Mouse (Mus musculus): Measurements from ENCODE around the gene Lztr1.
A peak's percentile ranks its signal among the peaks of the same experiment; 100 is the strongest.

The Lztr1 gene

DNA sequence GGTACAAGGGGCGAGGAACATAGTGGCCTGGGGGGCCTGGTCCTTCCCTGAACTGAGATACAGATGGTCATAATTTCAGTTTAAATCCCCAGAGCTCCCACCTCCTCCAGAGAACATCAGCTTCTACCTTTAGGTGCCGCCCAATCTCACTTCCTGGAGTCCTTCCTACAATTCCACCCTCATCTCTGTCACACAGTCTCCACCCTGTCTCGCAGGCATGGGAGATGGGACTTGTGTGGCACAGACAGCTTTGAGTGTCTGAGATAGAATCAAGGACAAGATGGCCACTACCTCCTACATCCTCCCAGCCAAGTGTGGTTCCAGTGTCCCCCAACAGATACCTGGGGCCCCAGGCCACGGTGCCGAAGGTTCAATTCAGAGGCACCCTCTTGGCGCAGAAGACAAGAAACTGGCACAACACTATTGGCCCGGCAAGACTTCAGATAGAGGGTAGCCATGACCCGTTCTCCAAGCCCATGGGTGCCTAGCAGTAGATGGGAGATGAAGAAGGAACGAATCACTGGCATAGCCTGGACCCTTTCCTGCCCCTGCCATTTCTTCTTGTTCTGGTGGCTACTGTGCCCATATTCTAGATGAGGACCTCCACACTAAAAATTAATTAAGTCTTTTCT lies 51.0 kb downstream of the Lztr1 start:
- no peak for DNase-seq

DNA sequence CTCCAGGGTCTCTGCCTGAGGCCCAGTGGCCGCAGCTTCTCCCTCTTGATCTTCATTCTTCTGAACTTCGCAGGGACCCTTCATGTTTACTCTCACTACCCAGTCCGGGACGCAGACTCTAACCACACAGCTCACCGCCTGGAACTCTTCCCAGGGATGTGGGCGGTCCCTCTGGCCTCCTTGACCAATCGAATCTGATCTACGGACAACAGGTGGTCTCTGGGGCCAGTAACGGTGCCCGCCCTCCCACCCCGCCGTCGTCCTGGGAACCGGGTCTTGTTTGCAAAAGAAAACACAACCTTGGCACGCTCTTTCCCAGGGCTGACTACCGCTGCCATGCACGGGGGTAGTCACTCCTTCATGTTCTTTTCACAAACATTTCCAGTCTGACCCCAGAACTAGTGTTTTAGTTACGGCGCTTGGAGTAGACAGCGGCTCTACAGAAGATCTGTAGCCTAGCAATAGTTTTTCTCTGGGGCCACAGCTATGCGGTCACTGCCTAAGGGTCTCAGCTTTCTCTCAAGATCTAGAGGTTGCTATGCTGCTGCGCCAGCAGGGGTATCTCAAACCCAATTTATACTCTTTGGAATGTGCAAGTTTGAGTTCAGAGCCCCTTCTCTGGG lies 52.8 kb downstream of the Lztr1 start, which contains the start of gene Lrrc74b:
Gene Lrrc74b, minus strand, starts transcription at position 120 of the 623 bp plus-strand sequence.
- peak; percentile 90 for DNase-seq

DNA sequence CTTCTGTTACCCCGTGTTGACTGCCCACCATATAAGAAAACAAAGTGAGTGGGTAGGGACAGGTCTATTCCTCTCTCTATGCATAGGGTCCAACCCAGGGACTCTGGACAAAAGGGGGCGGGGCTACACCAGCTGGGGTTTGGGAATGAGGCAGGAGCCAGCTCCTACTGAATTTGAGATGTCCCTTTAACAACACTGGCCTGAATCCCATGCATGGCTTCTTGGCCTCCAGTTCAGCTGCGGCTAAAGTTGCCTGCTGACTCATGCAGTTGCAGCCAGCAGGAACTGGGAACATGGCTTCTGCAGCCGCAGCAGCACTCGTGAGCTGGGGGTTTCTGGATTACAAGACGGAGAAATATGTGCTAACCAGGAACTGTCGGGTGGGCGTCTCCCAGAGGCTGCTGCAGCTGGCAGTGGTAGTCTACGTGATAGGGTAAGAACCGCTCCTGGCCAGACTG lies 53.3 kb downstream of the Lztr1 start, which contains the start of gene P2rx6:
Gene P2rx6, plus strand, starts transcription at position 135 of the 458 bp plus-strand sequence.
- peak; percentile 70 for DNase-seq

DNA sequence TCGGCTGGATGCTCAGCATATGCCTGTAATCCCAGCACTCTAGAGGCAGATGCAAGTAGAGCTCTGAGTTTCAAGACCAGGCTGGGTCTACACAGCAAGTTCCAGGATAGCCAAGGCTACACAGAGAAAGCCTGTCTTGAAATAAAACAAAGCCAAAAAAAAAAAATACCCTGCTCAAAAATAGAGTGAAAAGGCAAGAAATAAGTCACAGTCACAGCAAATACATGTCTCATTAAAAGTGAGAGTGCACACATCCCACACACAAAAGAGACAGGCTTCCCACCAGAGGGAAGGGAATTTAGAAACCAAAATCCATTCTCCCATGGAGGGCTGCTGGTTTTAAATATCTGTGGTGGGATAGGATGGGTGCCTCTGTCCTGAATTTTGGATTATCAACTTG lies 55.1 kb downstream of the Lztr1 start:
- DNase-seq, result no peak

DNA sequence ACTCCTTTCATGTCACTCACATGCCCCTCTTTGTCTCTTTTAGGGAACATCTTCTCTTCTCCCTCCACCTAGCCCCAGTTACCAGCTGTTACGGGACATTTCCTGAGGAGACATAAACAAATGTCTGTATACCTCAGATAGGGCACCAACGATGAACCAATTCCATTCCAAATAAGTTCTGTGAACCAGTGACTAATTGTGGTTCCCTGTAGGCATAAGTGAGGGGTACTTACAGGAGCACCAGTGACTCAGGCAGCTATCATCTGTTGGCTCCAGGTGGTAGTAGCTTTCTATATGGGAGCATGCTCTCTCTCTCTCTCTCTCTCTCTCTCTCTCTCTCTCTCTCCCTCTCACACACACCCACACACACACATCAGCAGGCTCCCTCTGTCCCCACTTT lies 55.7 kb downstream of the Lztr1 start:
- DNase-seq, result no peak

DNA sequence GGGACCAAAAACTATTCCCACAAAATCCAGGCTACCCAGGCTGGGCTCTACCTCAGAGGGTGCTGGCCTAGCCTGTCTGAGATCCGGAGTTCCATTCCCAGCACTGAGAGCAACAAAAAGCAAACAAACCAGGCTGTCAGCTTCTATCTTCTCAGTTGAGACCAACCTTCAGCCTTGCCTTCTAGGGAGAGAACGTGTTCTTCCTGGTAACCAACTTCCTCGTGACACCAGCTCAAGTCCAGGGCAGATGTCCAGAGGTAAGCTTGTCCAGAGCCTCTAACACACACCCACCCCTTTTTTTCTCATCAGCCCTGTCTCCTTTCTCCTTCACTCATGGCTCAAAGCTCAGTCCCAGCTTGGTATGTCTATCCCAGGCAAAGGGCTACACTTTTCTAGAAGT lies 56.3 kb downstream of the Lztr1 start:
- no peak for DNase-seq

DNA sequence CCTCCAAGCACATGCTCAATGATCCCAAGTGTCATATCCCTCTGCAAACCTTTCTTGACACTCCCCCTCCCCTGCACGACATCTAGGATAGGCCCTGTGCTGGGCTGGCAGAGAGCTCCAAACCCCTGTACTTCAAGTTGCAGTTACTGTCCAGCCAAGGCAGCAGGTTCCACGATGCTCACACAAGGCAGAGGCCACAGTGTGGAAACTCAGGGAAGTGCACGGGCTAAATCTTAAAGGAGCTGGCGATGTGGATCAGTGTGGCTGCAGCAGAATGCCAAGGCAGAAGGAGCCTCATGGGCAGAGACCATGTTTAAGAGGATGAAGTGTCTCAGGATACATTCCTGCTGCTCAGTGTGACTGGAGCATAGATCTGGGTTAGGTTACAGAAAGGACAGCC lies 57.7 kb downstream of the Lztr1 start:
- DNase-seq, result peak; percentile 26
